Mouse (Mus musculus): ENCODE data around the gene Slc15a3.

DNA sequence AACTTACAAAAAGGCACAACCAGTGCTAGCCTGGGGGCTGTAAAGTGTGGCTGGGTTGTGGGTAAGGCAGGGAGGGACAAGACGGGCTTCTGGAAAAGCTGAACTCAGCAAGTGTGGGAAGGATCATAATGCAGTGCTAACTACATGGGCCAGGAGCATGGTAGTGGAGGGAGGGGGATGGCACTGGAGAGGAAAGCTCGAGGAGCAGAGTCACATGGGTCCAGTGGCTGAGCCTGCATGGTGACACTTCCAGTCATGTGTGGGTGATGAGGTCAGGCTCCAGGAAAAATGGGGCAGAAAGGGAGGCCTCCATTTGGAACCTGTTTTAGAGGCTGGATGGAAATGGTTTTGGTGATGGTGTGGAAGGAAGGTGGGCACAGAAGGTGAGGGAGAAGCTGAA, 17.0 kb downstream of the Slc15a3 start:
- TF ChIP-seq CHD2 (IDR thresholded peaks at IDR 0.05; ENCODE audit: low read depth, low read length) (no peak), ZNF384 (IDR thresholded peaks at IDR 0.05; ENCODE audit: low read depth, low read length) (no peak), HCFC1 (IDR thresholded peaks at IDR 0.05; ENCODE audit: borderline replicate concordance, insufficient read depth, low read length) (no peak), MAFK (IDR thresholded peaks at IDR 0.05; ENCODE audit: insufficient read depth, low read depth, low read length) (no peak), ZC3H11A (IDR thresholded peaks at IDR 0.05; ENCODE audit: borderline replicate concordance, low read depth, low read length) (no peak)
